Mouse (Mus musculus) urinary bladder, postnatal 25 days (tissue): ENCODE data around the gene Cyp2s1.
"Not testable (repeated sequence)": the region's sequence is repeated elsewhere in the genome, so short reads cannot be mapped to it uniquely, and the experiment has no call there.

Source experiments
- DNase-seq: peaks from one replicate; pipeline ENCODE4 v3.0.0; 2022; ENCODE audit warnings: low spot score

Cyp2s1 gene

DNA sequence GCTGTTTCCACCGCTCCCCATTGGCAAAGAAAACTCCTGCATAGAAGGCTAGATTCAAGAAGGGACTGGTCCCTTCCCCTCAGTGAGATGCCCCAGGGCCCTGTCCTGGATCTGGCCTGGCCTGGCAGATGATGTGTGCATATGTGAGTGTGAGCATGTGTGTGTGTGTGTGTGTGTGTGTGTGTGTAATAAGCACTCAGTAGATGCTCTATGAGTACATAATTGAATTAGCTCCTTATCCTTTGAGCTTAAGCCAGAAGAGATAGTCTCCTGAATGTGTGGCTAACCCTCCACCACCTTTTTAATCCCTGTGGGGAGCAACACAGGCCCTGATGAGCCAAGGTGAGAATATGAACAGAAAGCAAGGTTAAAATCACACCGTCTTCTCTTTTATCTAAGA, 5.0 kb downstream of the Cyp2s1 start:
- no peak for DNase-seq

DNA sequence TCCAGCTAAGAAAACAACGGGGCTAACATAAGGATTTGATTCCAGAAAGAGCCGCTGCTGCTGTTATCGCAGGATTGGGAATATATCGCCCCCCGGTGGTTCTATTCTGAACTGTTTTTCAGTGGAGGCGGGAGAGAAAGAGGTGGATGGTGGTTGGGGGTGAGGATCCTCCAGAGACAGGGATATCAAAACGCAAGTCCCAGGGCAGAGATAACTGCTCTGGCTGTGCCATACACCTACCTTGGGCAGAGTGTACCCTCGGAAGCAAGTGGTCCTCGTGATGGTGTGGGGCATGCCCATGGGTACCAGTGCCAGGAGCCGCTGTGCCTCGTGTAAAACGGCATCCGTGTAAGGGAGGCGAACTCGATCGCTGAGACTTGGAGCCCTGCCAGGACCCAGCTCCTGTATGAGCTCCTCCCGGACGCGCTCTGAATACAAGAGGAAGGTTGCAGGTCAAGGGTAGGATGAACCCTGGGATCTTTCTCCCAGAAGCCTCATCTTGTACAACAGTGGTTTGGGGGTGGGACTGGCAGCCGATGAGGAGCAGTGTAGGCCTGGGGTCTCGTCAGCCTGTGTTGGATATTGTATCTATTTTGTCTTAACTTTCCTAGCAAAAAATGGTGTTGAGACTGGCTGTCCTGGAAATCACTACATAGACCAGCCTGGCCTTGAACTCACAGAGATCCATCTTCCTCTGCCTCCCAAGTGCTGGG, 10.9 kb downstream of the Cyp2s1 start:
- DNase-seq, result peak; percentile 74

DNA sequence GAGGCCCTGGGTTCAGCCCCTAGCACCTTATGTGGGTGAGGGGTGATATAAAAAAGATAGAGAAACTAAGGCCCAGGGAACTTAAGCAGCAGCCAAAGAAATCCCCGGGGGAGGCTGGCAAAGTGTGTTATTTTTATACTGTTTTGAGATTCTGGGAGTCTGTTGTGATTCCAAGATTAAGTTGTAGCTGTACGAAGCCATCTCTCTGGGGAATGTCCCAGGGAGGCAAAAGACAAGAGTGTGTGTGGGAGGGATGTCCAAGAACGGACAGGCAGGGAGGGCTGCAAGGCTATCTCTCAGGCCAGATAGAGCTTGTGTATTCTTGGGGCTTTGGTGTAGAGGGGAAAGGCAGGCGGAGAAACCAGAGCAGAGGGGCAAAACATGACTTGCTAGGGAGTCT, 11.9 kb downstream of the Cyp2s1 start:
- DNase-seq, result no peak

DNA sequence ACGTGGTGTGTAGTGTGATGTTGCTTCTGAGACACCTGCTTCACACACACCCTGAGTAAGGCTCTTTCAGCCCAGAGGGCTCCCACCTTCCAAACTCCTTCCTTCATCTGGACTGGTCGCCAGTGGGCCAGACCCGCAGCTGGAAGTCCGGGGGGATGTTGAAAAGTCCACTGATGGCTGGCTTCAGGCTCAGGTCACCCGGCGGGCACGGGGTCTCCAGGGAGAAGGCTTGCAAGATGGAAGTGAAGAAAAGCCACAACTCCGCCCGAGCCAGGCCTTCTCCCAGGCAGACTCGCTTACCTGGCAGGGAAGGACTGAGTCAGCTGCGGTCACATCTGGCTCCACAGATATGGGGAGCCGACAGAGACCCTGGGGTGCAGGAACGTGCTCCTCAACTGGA, 13.3 kb downstream of the Cyp2s1 start:
- no peak for DNase-seq

DNA sequence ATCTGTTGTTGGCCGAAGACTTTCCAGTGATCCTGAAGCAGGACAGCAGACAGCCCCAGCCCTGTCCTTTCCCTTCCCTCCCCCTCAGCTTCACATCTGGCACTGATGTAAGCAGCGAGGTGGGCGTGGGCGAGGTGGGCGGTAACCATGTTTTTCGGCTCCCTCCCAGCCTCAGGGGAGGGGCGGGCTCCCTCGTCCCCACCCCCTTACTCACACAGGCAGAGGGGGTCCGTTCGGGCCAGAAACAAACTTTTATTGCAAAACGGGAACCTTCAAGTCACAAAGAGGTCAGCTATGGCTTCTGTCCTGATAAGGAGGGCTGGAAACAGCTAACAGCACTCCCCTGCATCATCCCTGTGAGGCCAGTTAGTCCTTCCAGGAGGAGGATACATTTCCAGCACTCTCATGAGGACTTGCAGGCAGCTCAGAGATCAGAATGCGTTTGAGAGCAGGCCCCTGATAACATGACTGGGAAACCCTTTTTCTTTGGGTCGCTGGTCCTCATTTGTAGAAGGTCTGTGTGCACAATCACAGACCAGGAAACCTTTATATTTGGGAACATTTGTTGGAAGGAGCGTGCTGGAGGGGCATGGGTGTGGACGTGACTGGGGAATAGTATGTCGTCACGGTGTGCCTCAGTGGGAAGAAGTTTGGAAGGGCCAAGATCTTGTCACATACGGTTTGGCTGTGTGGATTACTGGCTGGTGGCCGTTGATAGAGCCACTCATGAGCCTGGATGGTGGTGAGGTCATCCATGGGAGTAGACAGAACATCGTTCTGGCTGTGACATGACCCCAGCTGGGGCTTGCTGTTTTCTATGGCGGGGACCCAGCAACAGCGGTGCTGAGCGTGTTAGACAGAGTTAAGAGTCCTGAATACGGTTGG, 14.2 kb downstream of the Cyp2s1 start:
- peak; percentile 69 for DNase-seq

DNA sequence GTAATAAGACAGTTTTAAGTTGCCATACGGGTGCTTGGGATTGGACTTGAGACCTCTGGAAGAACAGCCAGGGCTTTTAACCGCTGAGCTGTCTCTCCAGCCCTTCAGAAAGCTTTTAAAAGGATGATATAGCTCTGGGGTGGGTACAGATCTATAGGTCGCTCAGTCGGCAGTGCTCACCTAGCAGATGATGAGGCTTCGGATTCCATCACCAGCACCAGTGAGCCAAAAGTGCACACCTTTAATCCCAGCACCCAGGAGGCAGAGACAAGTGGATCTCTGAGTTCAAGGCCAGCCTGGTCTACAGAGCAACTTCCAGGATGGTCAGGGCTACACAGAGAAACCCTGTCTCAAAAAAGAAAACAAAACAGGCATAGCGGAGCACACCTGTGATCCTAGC, 15.7 kb downstream of the Cyp2s1 start:
- no peak for DNase-seq

DNA sequence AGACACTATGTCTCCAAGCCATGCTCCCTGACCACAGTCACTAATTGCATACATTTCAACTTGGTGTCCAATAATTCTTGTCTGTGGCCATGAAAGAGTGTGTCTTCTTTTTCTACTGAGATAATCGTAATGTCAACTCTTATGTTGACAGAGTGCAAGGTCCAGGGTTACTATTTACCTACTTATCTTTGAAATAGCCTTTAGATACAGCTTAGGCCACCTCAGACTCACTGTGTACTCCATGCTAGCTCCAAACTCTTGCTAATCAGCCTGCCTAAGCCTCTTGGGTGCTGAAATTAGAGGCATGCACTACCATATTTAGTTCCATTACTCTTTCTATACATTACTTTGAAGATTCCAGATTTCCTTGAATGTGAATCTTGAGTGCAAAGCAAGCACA, 17.3 kb downstream of the Cyp2s1 start:
- no peak for DNase-seq

DNA sequence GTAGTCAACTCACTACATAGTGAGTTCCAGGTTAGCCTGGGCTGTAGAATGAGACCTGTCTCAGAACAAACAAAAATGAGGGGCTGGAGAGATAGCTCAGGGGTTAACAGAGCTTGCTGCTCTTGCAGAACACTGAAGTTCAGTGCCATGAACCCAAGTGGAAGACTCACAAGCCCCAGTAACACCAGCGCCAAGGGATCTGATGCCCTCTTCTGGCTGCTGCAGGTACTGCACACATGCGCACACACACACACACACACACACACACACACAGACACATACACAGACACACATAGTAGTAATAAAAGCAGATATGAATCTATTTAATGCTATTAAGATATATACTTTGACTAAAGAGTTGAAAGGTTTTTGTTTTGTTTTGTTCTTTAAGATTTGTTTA, 18.2 kb downstream of the Cyp2s1 start:
- DNase-seq, result no peak

DNA sequence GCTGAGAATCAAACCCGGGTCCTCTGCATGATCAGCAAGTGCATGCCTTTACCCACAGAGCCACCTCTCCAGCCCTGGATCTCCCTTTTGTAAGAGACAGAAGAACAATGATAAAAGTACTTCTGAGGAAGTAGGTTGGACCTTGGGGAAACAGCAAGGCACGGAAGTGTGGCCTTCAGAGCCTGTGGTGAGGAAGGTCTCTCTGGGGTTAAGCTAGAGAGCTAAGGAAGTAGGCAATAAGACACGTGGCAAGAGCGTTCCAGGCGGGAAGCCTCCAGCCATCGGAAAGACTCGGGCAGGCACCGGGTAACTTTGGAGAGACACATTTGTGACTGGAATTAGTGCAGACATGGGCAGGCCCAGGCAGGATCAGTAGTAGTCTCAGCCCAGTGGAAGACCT, 21.9 kb downstream of the Cyp2s1 start:
- DNase-seq, result no peak

DNA sequence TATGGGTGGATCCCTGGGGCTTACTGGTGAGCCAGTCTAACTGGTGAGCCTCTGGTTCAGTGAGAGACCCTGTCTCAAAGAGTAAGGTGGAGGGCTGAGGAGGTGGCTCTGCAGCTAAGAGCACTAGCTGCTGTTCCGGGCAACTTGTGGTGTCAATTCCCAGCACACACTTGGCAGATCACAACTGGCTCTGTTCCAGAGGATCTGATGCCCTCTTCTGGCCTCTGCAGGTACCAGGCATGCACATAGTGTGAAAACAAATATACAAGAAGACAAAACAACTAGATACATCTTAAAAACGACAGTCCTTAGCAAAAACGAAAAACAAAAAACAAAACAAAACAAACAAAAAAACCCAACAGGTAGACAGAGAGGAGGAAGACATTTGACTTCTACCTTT, 23.0 kb downstream of the Cyp2s1 start:
- no peak for DNase-seq

DNA sequence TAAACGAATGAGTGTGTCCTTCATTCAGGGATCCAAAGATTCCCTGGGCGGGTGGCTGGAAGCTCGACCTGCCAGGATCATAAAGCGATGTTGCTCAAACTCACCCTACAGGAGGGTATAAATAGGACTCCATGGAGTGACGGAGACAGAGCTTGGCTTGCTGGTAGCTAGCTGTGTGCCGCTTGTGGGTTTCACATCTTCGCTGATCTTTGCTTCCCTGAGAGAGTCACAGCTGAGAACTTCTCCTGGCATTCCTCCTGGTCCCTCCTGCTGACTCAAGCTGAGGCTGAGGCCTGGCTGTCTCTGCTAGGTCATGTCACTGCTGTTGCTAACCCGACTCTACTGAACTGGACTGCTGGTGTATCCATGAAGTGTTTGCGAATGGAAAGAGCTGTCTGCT, 23.7 kb downstream of the Cyp2s1 start:
- DNase-seq, result not testable (repeated sequence)

DNA sequence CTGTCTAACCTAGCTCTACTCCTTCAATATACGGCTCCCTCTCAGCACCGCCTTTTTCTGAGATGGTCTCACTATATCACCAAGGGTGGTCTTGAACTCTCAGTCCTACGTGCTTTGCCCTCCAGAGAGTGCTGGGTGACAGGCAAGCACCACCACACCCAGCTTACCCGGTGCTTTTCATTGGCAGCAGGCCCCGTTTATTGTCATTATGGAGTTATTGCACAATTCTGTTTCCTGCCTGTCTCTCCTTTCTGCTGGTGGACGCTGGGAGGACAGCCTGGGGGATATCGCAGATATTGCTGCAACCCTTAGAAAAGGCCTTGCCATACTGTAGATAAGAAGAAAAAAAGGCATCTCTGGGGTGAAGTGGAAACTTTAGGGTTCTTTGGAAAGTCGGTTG, 26.1 kb downstream of the Cyp2s1 start:
- DNase-seq, result no peak

DNA sequence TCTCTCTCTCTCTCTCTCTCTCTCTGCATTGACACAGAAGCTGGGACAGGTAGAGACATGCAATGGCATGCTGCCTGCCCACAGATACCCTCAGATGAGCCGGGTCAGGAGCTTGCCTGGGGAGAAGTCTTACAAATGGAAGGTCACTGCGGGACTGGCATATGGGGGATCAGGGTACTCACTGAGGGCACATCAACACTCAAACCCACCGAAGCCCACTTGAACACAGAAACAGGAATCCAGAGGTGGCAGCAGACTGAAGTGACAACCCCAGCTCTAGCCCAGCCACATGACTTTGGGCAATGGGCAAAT, 27.6 kb downstream of the Cyp2s1 start:
- peak; percentile 38 for DNase-seq

DNA sequence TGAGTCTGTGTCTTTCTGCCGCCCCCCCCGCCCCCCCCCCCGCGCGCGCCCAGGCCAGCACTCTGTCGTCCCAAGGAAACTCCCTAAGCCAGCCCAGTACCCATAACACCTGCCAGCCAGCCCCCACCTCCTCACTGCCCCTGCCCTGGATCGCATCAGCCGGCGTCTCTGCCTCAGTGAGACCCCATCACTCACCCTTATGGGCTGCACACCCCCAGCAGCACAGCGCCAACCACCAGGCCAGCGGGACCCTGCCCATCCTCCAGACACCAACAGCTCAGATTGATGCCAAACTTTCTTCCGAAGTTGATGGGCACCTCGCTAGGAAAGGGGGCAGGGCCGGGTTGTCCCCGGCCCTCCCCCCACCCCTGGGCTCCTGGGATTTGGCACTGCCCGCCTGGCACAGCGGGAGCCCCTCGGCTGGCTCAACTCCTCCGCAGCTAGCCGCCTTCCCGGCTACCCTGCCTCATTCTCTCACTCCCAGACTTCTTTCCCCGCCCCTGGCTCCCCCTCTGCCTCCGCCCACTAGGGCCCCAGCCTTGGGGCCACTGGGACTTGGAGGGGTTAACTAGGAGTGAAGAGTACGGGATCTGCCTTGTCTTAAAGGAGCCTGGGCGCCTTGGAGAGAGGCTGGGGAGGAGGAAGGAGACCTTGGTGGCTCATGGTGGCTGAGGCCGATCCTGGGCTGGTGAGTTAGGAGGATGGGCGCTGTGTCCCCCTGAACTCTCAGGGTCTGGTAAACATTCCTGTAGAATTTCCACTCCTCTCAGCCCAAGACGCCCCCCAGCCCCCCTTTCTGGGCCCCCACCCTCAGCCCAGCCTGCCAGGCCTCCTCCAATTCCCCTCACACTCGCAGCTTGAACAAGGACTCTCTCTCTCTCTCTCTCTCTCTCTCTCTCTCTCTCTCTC, 28.2 kb downstream of the Cyp2s1 start, which contains the start of gene Axl:
Axl (minus strand) TSS at position 486 of the 909 bp plus-strand sequence.
- peak; percentile 69 for DNase-seq

DNA sequence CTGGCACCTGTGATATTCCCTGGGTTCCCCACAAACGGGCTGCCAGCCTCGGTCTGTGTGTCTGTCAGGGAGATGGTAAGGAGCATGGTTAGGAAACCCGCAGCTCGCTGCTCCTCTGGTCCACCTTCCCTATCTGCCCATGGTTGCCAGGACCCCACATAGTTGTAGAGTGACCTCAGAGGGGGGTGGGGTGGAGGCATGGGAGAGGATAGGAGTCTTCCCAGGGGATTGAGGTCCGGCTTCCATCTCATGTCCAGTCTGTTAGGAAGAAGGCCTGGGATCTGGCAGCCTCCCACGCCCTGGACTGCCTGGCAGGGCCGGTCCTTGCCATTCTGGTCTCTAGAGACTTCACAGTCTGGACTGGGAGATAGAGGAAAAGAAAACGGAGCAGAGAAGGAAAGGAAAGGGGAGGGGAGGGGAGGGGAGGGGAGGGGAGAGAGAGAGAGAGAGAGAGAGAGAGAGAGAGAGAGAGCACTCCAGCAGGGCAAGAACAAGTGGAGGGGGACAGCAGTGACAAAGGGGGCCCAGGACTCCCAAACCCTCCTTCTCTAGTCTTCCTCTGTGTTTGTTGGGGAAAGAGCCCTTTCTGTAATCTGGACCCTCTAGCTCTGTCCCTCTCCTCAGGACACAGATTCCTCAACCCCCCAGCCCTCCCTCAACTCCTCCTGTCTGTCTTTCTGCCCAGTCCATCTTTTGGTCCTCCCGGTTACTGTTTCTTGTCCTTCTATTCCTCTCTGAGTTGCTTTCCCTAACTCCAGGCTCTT, 29.1 kb downstream of the Cyp2s1 start:
- no peak for DNase-seq

DNA sequence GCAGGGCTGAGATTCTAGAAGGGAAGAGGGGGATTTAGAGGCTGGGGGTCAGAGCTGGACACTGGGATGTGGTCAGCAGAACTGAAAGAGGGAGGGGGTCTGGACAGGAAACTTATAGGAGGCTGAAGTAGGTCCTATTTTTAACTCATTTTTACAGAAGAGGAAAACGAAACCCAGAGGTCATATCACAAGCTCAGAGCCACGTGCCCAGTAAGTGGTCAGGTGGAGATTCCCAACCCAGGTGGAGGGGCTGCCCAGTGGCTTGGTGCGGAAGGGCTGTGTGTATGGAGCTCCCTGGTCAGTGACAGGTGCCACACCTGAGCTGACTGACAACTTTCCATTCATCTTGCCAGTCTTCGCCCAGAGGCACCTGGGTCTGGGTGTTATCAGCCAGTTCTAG, 29.7 kb downstream of the Cyp2s1 start:
- DNase-seq, result no peak

DNA sequence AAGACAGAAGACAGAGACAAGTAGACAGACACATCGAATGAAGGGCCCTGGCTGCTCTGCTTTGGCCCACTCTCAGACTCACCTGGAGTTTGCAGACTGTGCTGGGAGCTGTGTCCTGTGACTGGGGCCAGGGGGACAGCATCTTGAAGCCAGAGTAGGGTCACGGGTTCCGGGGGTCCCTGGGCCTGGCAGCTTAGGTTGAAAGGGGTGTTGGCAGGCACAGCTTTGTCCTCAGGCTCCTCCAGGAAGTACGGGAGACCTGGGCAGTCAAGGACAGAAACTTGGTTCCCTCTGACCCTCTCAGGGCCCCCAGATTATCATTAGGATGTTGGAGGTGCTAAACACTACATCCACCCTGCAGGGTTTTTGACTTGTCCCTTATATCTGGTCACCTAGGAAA, 31.0 kb downstream of the Cyp2s1 start:
- no peak for DNase-seq

DNA sequence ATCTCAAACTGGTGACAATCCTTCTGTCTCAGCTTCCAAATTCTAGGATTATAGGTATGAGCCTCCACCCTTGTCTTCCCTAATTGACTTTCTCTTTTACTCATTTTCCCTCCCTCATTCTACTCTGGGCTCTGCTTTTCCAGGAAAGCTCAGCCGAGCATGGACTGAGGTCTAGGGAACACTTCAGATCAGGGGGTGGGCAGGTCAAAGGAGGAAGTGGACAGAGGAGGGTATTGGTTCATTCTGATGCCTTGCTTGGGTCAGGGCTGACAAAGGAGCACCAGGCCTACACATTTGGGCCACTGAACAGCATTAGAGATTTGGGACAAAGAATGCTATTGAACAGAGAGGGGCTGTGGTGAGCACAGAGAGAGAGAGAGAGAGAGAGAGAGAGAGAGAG, 31.9 kb downstream of the Cyp2s1 start:
- DNase-seq, result no peak

DNA sequence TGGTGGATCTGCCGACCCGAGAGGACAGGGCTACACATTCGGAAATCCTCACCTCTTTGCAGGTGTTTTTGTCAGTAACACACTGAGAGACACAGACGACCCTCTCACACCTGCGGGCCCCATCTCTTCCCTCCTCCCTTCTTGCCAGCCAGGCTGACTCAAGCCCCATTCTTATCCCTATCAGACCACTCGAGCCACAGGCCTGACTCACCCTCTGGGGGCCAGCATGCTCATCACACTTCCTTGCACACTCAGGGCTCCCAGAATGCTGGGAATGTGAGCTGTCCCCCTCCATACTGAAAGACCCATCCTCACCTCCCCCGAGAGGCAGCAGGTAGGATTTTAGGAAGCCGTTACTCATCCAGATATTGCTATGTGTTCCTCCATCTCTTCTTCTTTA, 33.0 kb downstream of the Cyp2s1 start:
- no peak for DNase-seq

DNA sequence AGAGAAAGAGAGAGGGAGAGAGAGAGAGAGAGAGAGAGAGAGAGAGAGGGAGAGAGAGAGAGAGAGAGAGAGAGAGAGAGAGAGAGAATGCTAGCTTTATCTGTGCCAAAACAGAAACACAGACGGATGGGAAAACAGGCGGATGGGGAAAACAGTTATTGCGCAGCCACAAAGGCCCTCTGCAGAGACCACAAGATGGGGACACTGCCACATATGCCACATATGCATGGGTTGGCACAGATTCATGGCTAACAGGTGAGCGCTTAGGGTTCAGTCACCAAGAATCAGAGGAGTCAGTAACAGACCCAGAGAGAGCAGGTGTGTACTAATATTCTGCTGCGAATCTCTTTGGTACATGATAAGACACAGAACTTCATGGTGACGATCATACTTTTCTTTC, 34.0 kb downstream of the Cyp2s1 start:
- no peak for DNase-seq

DNA sequence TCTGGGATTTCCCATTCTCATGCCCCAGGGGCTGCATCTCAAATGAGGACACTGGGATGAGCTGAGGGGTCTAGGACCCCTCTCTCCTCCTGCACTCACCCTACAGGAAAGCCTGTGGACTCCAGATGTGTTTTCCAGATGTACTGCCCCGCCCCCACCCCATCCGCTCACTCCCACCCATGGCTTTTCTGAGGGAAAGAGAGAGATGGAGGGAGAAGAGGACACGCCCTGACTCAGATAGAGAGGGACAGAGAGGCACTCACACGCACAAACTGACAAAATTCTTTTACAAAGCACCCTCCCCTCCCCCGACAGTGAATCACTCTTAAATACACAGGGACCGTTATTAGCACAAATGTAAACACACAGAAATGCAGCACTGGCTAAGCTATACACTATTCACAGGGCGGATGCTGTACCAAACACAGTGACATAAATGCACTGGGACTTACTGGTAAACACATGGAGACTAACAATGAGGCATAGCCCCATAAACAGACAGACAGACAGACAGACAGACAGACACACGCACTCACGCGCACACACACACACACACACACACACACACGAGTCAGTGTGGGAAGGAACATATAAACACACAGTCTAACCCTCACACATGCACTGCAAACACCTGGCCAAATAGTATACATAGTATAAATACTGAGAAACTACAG, 34.6 kb downstream of the Cyp2s1 start:
- DNase-seq, result no peak
